Mouse (Mus musculus) stomach, postnatal 0 days (tissue): Measurements from ENCODE around the gene Rpl26.
"Not testable (repeated sequence)": the region's sequence is repeated elsewhere in the genome, so short reads cannot be mapped to it uniquely, and the experiment has no call there.

Source experiments
- CTCF ChIP-seq: IDR thresholded peaks from 2 replicates; pipeline ENCODE4 v1.5.1; 2016; ENCODE audit warnings: antibody characterized with exemption, low read depth, mild to moderate bottlenecking, moderate library complexity
- EP300 ChIP-seq: optimal IDR thresholded peaks from 2 replicates; pipeline ENCODE3; 2016; ENCODE audit warnings: antibody characterized with exemption

GRCm38 (mm10) chr11:68936951-68937350, 35.6 kb downstream of the Rpl26 start:
- TF ChIP-seq CTCF, EP300: not testable (repeated sequence)
